Mouse (Mus musculus): Measurements from ENCODE around the gene Alk. TPM values are rescaled to one million over a fixed set of nuclear protein-coding genes. Genes with fewer than 3 reads are reported as not detected.

Alk gene
- total and polyA plus RNA-seq, 2 experiments = not detected

DNA sequence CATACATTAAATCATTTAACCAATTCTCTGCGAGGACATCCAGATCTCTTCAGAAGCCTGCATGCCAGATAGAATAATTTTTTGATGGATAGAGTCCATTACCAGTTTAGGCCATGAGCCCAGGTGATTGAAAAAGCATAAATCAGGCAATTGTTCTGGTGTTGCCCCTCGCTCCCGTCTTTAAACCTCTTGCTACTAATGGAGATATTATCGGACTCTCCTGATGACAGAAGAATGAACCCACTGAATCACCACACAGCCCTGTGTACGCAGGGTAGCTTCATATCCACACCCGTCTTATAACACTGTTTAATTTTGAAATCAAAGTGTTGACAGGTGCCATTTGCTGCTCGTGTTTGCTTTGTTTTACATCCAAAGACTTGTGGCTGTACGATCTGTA, 413.9 kb downstream of the Alk start:
- Histone ChIP-seq H3K36me3 (ENCODE audit: control insufficient read depth, insufficient read depth, low read length) (no peaks in the 10 kb centered on the region), H3K79me2 (ENCODE audit: control insufficient read depth, insufficient read depth, low read length) (no peaks in the 10 kb centered on the region), H3K27me3 (ENCODE audit: control insufficient read depth, insufficient read depth, low read length) (no peaks in the 10 kb centered on the region), H3K4me1 (ENCODE audit: control insufficient read depth, insufficient read depth, low read length) (no peaks in the 10 kb centered on the region), H3K4me3 (ENCODE audit: insufficient read depth, low read depth, low read length) (no peak overlapping the region), H3K9ac (ENCODE audit: low read depth, low read length) (no peak overlapping the region), H3K27ac (replicated peaks; ENCODE audit: insufficient read depth, low read depth, low read length) (no peak overlapping the region)
- no peak for DNase-seq (ENCODE audit: extremely low read depth, low read depth, low spot score)
- TF ChIP-seq POLR2A (IDR thresholded peaks at IDR 0.05; ENCODE audit: extremely low read depth, insufficient read depth, low read length) (no peak), CTCF (IDR thresholded peaks at IDR 0.05; ENCODE audit: low read depth, low read length) (no peak)
- 84% methylated on average over 8 of the region's 8 CpGs for WGBS

DNA sequence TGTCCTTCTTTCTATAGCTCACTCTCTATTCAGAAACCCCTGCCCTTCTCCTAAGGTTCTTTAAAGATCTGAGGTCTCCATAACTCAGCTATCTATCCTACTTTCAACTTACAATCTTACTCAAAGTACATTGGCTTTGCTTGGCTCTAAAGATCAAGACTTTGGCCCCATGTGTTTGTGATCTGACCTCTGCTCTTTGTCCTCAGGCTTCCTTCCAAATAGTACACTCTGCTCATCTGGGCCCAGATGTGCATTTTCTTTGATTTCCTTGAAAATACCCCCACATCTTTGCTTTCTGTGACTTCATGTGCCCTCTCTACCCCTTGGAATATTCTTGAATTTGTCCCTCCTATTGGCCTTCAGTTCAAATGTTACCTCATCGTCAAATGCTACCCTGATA, 417.4 kb downstream of the Alk start:
- H3K27ac ChIP-seq (replicated peaks; ENCODE audit: insufficient read depth, low read depth, low read length) = no peak overlapping the region
- H3K9ac ChIP-seq (ENCODE audit: low read depth, low read length) = no peak overlapping the region
- WGBS = 74% methylated on average over 1 of the region's 1 CpGs
- H3K4me1 ChIP-seq (ENCODE audit: control insufficient read depth, insufficient read depth, low read length) = no peaks in the 10 kb centered on the region
- H3K4me3 ChIP-seq (ENCODE audit: insufficient read depth, low read depth, low read length) = no peak overlapping the region
- H3K36me3 ChIP-seq (ENCODE audit: control insufficient read depth, insufficient read depth, low read length) = no peaks in the 10 kb centered on the region
- H3K27me3 ChIP-seq (ENCODE audit: control insufficient read depth, insufficient read depth, low read length) = no peaks in the 10 kb centered on the region
- no peaks in the 10 kb centered on the region for H3K79me2 ChIP-seq (ENCODE audit: control insufficient read depth, insufficient read depth, low read length)
- DNase-seq (ENCODE audit: extremely low read depth, low read depth, low spot score) = peak; percentile 47
- TF ChIP-seq POLR2A (IDR thresholded peaks at IDR 0.05; ENCODE audit: extremely low read depth, insufficient read depth, low read length) (no peak), CTCF (IDR thresholded peaks at IDR 0.05; ENCODE audit: low read depth, low read length) (no peak)

DNA sequence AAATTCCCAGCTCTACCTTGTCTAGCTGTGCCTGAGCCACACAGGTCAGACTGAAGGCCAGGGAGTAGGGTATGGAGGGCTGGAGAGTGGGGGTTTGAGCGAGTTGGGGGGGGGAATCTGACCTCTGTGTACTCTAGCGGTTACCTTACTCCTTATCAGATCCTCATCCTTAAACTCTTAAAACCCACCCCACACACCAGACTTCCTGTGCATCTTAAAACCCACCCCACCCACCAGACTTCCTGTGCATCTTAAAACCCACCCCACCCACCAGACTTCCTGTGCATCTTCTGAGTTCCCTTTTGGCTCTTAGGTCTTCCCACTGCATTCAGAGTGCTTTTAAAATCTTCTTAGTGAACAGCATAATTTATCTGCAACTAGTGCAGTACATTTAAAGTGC, 422.0 kb downstream of the Alk start:
- 53% methylated on average over 2 of the region's 2 CpGs for WGBS
- H3K36me3 ChIP-seq (ENCODE audit: control insufficient read depth, insufficient read depth, low read length) = no peaks in the 10 kb centered on the region
- H3K27me3 ChIP-seq (ENCODE audit: control insufficient read depth, insufficient read depth, low read length) = no peaks in the 10 kb centered on the region
- TF ChIP-seq POLR2A (IDR thresholded peaks at IDR 0.05; ENCODE audit: extremely low read depth, insufficient read depth, low read length) (no peak), CTCF (IDR thresholded peaks at IDR 0.05; ENCODE audit: low read depth, low read length) (no peak)
- H3K27ac ChIP-seq (replicated peaks; ENCODE audit: insufficient read depth, low read depth, low read length) = no peak overlapping the region
- H3K79me2 ChIP-seq (ENCODE audit: control insufficient read depth, insufficient read depth, low read length) = no peaks in the 10 kb centered on the region
- no peak overlapping the region for H3K9ac ChIP-seq (ENCODE audit: low read depth, low read length)
- H3K4me3 ChIP-seq (ENCODE audit: insufficient read depth, low read depth, low read length) = no peak overlapping the region
- H3K4me1 ChIP-seq (ENCODE audit: control insufficient read depth, insufficient read depth, low read length) = no peaks in the 10 kb centered on the region
- no peak for DNase-seq (ENCODE audit: extremely low read depth, low read depth, low spot score)

DNA sequence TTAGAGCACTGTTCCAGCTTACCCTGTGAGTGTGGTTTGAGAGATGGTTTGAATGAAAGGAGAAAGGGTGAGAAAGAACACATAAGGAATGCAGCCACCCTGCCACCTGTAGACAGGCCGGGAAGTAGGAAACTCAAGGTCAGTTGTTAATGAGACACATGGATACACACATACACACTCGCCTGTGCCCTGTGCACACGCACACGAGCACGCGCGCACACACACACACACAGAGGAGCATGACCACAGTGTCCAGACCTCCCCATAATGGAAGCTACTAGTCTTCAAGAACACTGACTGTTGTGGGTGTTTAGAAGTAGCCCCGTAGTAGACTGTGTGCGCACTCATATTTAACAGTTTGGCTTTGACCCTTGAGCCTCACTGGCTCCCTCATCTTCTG, 424.2 kb downstream of the Alk start:
- TF ChIP-seq CTCF (IDR thresholded peaks at IDR 0.05; ENCODE audit: low read depth, low read length) (no peak), POLR2A (IDR thresholded peaks at IDR 0.05; ENCODE audit: extremely low read depth, insufficient read depth, low read length) (no peak)
- no peak for DNase-seq (ENCODE audit: extremely low read depth, low read depth, low spot score)
- no peaks in the 10 kb centered on the region for H3K79me2 ChIP-seq (ENCODE audit: control insufficient read depth, insufficient read depth, low read length)
- no peaks in the 10 kb centered on the region for H3K27me3 ChIP-seq (ENCODE audit: control insufficient read depth, insufficient read depth, low read length)
- H3K4me3 ChIP-seq (ENCODE audit: insufficient read depth, low read depth, low read length) = no peak overlapping the region
- no peaks in the 10 kb centered on the region for H3K4me1 ChIP-seq (ENCODE audit: control insufficient read depth, insufficient read depth, low read length)
- 94% methylated on average over 9 of the region's 9 CpGs for WGBS
- H3K36me3 ChIP-seq (ENCODE audit: control insufficient read depth, insufficient read depth, low read length) = no peaks in the 10 kb centered on the region
- H3K27ac ChIP-seq (replicated peaks; ENCODE audit: insufficient read depth, low read depth, low read length) = no peak overlapping the region
- H3K9ac ChIP-seq (ENCODE audit: low read depth, low read length) = no peak overlapping the region

DNA sequence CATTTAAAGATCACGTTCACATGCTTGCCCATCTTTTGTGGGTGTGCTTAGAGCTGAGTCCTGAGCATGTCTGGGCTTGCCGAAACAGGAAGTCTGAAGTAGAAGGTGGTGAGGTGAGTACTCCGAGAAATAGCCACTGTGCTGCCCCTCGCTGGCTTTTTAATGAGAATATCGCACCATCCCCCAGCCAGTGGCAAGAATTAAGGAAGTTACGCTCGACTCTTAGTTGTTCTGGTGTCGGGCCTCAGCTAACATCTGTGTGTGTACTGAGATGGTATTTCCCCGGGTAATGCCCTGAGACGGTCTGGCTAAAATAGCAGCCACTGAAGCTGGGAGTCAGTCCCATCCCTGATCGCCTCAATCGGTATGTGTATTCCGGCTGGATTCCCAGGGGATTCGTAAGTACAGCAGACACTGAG, 424.7 kb downstream of the Alk start:
- 81% methylated on average over 14 of the region's 14 CpGs for WGBS
- TF ChIP-seq CTCF (IDR thresholded peaks at IDR 0.05; ENCODE audit: low read depth, low read length) (no peak), POLR2A (IDR thresholded peaks at IDR 0.05; ENCODE audit: extremely low read depth, insufficient read depth, low read length) (no peak)
- H3K36me3 ChIP-seq (ENCODE audit: control insufficient read depth, insufficient read depth, low read length) = no peaks in the 10 kb centered on the region
- H3K79me2 ChIP-seq (ENCODE audit: control insufficient read depth, insufficient read depth, low read length) = no peaks in the 10 kb centered on the region
- no peak overlapping the region for H3K9ac ChIP-seq (ENCODE audit: low read depth, low read length)
- H3K27ac ChIP-seq (replicated peaks; ENCODE audit: insufficient read depth, low read depth, low read length) = no peak overlapping the region
- no peaks in the 10 kb centered on the region for H3K27me3 ChIP-seq (ENCODE audit: control insufficient read depth, insufficient read depth, low read length)
- no peak for DNase-seq (ENCODE audit: extremely low read depth, low read depth, low spot score)
- H3K4me3 ChIP-seq (ENCODE audit: insufficient read depth, low read depth, low read length) = no peak overlapping the region
- H3K4me1 ChIP-seq (ENCODE audit: control insufficient read depth, insufficient read depth, low read length) = no peaks in the 10 kb centered on the region

DNA sequence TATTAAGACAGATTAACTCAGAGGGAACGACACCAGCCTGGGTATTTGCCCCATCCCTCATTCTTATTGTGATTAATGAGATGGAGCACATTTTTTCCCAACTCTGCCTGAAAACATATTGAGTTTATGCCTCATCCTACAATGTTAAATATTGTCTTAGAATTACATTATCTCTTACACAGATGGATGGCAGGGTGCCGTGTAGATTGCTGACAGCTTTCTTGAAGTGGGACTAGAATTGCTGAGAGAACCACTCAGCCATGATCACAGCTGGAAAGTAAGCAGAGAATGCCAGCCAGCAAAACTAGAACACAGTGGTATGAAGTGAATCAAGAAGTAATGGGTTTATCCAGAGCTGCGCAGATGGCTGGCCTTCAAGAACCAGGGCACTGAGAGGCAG, 430.6 kb downstream of the Alk start:
- no peak for DNase-seq (ENCODE audit: extremely low read depth, low read depth, low spot score)
- TF ChIP-seq CTCF (IDR thresholded peaks at IDR 0.05; ENCODE audit: low read depth, low read length) (no peak), POLR2A (IDR thresholded peaks at IDR 0.05; ENCODE audit: extremely low read depth, insufficient read depth, low read length) (no peak)
- H3K27me3 ChIP-seq (ENCODE audit: control insufficient read depth, insufficient read depth, low read length) = no peaks in the 10 kb centered on the region
- 87% methylated on average over 3 of the region's 3 CpGs for WGBS
- no peak overlapping the region for H3K9ac ChIP-seq (ENCODE audit: low read depth, low read length)
- H3K27ac ChIP-seq (replicated peaks; ENCODE audit: insufficient read depth, low read depth, low read length) = no peak overlapping the region
- H3K4me3 ChIP-seq (ENCODE audit: insufficient read depth, low read depth, low read length) = no peak overlapping the region
- no peaks in the 10 kb centered on the region for H3K4me1 ChIP-seq (ENCODE audit: control insufficient read depth, insufficient read depth, low read length)
- H3K79me2 ChIP-seq (ENCODE audit: control insufficient read depth, insufficient read depth, low read length) = no peaks in the 10 kb centered on the region
- no peaks in the 10 kb centered on the region for H3K36me3 ChIP-seq (ENCODE audit: control insufficient read depth, insufficient read depth, low read length)
